Mouse (Mus musculus) liver, postnatal 0 days (tissue): ENCODE measurements around the gene Mrpl39. TPM values are rescaled to one million over a fixed set of nuclear protein-coding genes. Genes with fewer than 3 reads are reported as not detected.

Experiments used
- ATAC-seq: fragments of 200-750 bp; cut with Nextera tagmentation; 2 replicates; pipeline ENCODE4 v1.8.0; 2017; ENCODE audit warnings: mild to moderate bottlenecking, moderate library complexity
- DNase-seq: peaks from one replicate; pipeline ENCODE4 v3.0.0-alpha.2; 2016
- H3K27ac ChIP-seq: fragments of 300-500 bp; sonication (generic); 2 replicates; pipeline ENCODE4 v1.5.1; 2014; ENCODE audit warnings: antibody characterized with exemption, moderate library complexity, mild to moderate bottlenecking, low read depth
- H3K27me3 ChIP-seq: fragments of 300-500 bp; sonication (generic); 2 replicates; pipeline ENCODE4 v1.6.1; 2014; ENCODE audit warnings: low read length, control low read depth, mixed read lengths; ENCODE audit not compliant: insufficient read depth
- H3K36me3 ChIP-seq: fragments of 300-500 bp; sonication (generic); replicated peaks from 2 replicates; pipeline ENCODE4 v1.6.1; 2014; ENCODE audit warnings: mild to moderate bottlenecking, control low read depth, low read length, moderate library complexity, mixed read lengths; ENCODE audit not compliant: insufficient read depth
- H3K4me1 ChIP-seq: fragments of 300-500 bp; sonication (generic); 2 replicates; pipeline ENCODE4 v1.6.1; 2014; ENCODE audit warnings: antibody characterized with exemption, mild to moderate bottlenecking, control low read depth; ENCODE audit not compliant: insufficient read depth
- H3K4me2 ChIP-seq: fragments of 300-500 bp; sonication (generic); 2 replicates; pipeline ENCODE4 v1.6.1; 2014; ENCODE audit warnings: low read depth, mild to moderate bottlenecking, low read length, moderate library complexity, mixed read lengths
- H3K4me3 ChIP-seq: fragments of 300-500 bp; sonication (generic); 2 replicates; pipeline ENCODE4 v1.5.1; 2014; ENCODE audit warnings: low read depth, low read length
- H3K9ac ChIP-seq: fragments of 300-500 bp; sonication (generic); replicated peaks from 2 replicates; pipeline ENCODE4 v1.6.1; 2014; ENCODE audit warnings: mild to moderate bottlenecking, moderate library complexity
- H3K9me3 ChIP-seq: fragments of 300-500 bp; sonication (generic); 2 replicates; pipeline ENCODE4 v1.6.1; 2016; ENCODE audit warnings: mild to moderate bottlenecking, control low read depth, low read length, mixed read lengths
- CTCF ChIP-seq: sonication (generic); IDR thresholded peaks from 2 replicates; pipeline ENCODE4 v1.5.1; 2016; ENCODE audit warnings: antibody characterized with exemption, low read depth
- EP300 ChIP-seq: IDR thresholded peaks from 2 replicates; pipeline ENCODE4 v1.6.1; 2016; ENCODE audit warnings: antibody characterized with exemption, low read depth, mild to moderate bottlenecking
- WGBS: fragments of 180-500 bp; shearing (Covaris S2); extraction: QIAGEN DNeasy Blood & Tissue Kit; methylation state at CpG from one replicate; pipeline ENCODE4 v1.1.7; 2014; ENCODE audit not compliant: insufficient replicate concordance; 5-methylcytosine and 5-hydroxymethylcytosine counted together
- polyA plus RNA-seq: library from polyadenylated mRNA; unstranded; fragments of >200 nt; fragmentation: Nextera tagmentation; extraction: Ambion mirVana; gene quantifications from 2 replicates; pipeline ENCODE4 v1.2.1, GENCODE M21; 2015

The Mrpl39 gene
- polyA plus RNA-seq, 1 experiment from 2014 or later = 17.6 TPM

DNA sequence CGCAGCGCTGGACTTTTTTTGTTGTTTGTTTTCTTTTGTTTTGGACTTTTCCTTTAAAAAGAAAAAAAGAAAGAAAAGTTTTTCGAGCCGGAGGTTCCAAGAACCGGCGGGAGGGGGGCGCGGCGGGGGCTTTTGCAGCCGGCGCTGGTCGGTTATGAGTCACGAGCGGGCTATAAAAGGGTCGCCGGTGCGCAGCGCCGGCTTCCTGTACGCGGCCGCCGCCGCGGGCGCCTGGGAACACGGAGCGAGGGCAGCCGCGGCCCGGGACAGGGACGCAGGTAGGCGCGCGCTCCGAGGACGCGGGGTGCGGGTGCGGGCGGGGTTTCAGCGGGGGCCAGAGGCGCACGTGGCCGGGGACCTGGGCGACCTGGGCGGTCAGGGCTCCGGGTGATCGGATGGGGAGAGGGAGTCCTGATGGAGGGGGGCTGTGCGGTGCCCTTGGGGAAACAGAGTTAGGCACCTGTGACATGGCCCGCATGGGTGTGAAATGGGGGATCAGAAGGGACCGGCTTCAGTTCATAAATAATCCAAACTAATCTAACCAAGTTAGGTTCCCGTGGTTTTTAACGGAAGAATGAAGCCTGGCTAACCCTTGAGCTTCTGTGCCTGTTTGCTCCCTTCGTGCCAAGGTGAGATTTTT, 32.3 kb downstream of the Mrpl39 start:
- Histone ChIP-seq H3K9ac (peak overlapping the region; percentile 53), H3K36me3 (no peaks in the 10 kb centered on the region), H3K4me3 (peak overlapping the region; percentile 64), H3K4me2 (peak overlapping the region; percentile 86), H3K27me3 (peaks cover 24% of the 10 kb centered on the region), H3K9me3 (no peaks in the 10 kb centered on the region), H3K4me1 (peaks cover 8% of the 10 kb centered on the region; the same call in 1 of the 2 replicates), H3K27ac (no peak overlapping the region)
- WGBS = under 1% methylated on average over 55 of the region's 55 CpGs
- no peak for TF ChIP-seq CTCF
- no peak for TF ChIP-seq EP300
- ATAC-seq (peak; percentile 79), DNase-seq (peak; percentile 44)

DNA sequence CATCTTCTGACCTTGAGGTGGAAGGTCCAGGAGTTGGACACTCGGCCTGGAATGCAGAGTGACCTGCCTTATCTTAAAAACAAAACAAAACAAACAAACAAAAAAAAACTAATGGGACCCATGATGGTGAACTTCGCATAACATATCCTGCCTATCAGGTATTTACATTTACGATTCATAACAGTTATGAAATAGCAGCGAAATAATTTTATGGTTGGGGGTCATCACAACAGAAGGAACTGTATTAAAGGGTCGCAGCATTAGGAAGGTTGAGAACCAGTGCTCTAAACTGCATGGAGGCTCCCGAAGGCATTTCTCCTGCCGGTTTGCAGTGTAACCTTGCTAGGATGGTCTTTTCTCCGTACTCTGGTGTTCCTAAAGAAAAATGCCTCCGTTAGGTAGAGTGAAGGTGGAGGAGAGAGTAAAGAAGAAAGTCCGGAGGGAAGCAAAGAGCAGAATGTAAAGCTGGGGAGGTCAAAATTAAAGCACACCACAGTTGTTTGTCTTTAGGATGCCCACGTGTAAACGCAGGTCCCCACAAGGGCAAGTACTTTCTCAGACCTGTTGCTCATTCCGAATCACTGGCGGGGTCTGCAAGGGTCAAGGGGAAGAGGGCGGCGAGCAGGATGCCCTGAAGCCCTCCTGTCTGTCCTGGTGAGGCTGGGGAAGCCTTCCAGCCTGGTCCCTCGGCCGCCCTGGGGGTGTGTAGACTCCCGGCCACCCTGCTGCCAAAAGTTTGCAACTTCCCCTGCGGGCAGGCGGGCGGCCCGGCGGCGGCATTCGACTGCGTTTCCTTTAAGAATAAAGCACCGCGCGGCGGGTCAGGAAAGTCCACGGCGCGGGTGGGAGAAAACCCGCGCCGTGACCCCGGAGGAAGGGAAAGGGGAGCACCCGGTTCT, 33.1 kb downstream of the Mrpl39 start:
- WGBS = 12% methylated on average over 38 of the region's 39 CpGs
- Histone ChIP-seq H3K4me2 (peak overlapping the region; percentile 86), H3K4me1 (peaks cover 8% of the 10 kb centered on the region; the same call in 1 of the 2 replicates), H3K36me3 (no peaks in the 10 kb centered on the region), H3K4me3 (peak overlapping the region; percentile 64), H3K27ac (no peak overlapping the region), H3K9ac (peak overlapping the region; percentile 53), H3K9me3 (no peaks in the 10 kb centered on the region), H3K27me3 (peaks cover 24% of the 10 kb centered on the region)
- DNase-seq (peak; percentile 47), ATAC-seq (peak; percentile 54; the same call in 1 of the 2 replicates)
- no peak for TF ChIP-seq CTCF
- no peak for TF ChIP-seq EP300

DNA sequence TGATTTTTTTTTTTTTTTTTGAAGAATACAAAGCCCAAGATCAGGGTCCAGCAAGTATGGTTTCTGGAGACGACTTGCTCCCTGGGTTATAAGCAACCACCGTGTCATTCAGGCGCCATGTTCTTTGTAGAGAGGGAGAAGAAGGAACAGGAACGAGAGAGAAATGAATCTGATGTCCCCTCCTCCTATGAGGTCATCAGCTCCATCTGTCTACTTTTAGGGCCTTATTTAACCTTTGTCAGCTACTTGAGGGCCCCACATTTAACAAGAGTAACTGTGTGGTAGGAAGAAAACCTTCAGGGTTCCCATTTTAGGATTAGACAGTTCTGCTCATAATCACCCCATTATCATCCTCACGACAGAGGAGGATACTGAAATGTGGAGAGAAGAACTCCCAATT, 34.5 kb downstream of the Mrpl39 start:
- Histone ChIP-seq H3K27me3 (peaks cover 24% of the 10 kb centered on the region), H3K9me3 (no peaks in the 10 kb centered on the region), H3K27ac (no peak overlapping the region), H3K4me3 (no peak overlapping the region), H3K4me1 (peaks cover 8% of the 10 kb centered on the region; the same call in 1 of the 2 replicates), H3K9ac (no peak overlapping the region), H3K36me3 (no peaks in the 10 kb centered on the region), H3K4me2 (no peak overlapping the region)
- DNase-seq = no peak
- WGBS = 73% methylated on average over 5 of the region's 5 CpGs
- TF ChIP-seq EP300 (no peak), CTCF (no peak)
- ATAC-seq = no peak

DNA sequence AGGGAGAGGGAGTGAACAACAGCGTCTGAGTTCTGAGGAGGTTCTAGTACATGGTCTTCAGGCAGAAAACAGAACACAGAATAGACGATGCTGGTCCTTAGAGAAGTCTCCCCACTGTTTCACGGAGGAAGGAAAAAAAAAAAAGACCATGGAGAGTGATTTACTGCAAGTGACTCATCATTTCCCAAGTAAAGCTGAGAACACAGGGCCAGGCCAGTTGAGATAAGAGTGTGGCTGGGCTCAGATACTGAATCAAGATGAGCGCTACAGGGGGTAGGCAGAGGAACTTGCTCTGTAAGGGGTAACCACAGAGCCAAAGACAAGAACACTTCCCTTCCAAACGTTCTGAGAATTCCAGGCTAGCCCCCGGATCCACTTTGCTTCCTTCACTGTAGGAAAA, 36.8 kb downstream of the Mrpl39 start:
- Histone ChIP-seq H3K36me3 (no peaks in the 10 kb centered on the region), H3K9ac (no peak overlapping the region), H3K27ac (no peak overlapping the region), H3K9me3 (no peaks in the 10 kb centered on the region), H3K4me3 (no peak overlapping the region), H3K4me2 (no peak overlapping the region), H3K4me1 (peaks cover 8% of the 10 kb centered on the region; the same call in 1 of the 2 replicates), H3K27me3 (peaks cover 14% of the 10 kb centered on the region)
- TF ChIP-seq EP300 = no peak
- TF ChIP-seq CTCF = no peak
- no peak for ATAC-seq
- no peak for DNase-seq
- WGBS = 26% methylated on average over 6 of the region's 6 CpGs

DNA sequence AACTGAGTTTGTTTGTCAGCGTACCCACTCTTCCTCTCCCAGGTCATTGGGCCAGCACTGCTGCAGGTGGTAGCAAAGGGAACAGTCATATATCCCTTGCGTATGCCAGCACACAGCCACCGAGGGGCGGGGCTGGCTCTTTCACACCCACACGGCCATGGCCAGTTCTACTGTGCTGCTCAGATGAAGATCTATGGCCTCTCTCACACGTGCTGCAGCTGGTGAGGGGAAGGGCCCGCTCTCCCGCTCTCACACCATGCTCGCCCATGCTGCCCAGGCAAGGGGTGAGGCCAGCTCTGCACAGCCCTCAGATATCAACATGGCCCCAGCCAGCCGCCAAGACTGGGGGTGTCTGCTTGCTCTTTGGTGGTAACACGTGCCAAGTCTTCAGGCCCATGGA, 39.4 kb downstream of the Mrpl39 start:
- no peak overlapping the region for H3K27ac ChIP-seq
- H3K4me3 ChIP-seq = no peak overlapping the region
- 73% methylated on average over 11 of the region's 11 CpGs for WGBS
- H3K9me3 ChIP-seq = no peaks in the 10 kb centered on the region
- TF ChIP-seq EP300 (no peak), CTCF (no peak)
- H3K9ac ChIP-seq = no peak overlapping the region
- no peak for DNase-seq
- H3K27me3 ChIP-seq = no peaks in the 10 kb centered on the region
- H3K4me1 ChIP-seq = no peaks in the 10 kb centered on the region
- H3K36me3 ChIP-seq = no peaks in the 10 kb centered on the region
- ATAC-seq = no peak
- H3K4me2 ChIP-seq = no peak overlapping the region

DNA sequence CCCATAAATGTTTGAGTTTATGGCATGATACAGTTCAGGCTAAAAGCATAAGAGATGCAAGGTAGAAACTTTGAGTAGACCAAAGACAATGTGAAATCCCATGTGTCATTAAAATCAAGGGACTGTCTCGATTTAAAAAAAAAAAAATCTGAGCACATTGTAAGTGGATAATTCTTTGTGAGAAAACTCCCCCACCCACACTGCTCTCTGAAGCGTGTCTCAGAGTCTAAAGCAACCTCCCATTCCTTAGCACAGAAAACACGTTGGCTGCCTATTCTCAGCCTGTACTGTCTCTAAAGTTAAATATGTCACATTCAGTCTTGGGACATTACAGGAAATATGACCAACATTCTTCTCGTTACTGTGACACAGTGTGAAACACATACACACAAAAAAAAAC, 53.6 kb downstream of the Mrpl39 start:
- no peak overlapping the region for H3K4me2 ChIP-seq
- H3K9ac ChIP-seq = no peak overlapping the region
- WGBS = 63% methylated on average over 4 of the region's 4 CpGs
- TF ChIP-seq CTCF (no peak), EP300 (no peak)
- H3K27me3 ChIP-seq = no peaks in the 10 kb centered on the region
- no peaks in the 10 kb centered on the region for H3K4me1 ChIP-seq
- no peaks in the 10 kb centered on the region for H3K36me3 ChIP-seq
- H3K27ac ChIP-seq = no peak overlapping the region
- H3K9me3 ChIP-seq = no peaks in the 10 kb centered on the region
- ATAC-seq = no peak
- DNase-seq = no peak
- H3K4me3 ChIP-seq = no peak overlapping the region
